Mouse (Mus musculus): Measurements from ENCODE around the gene Gan. TPM values are rescaled to one million over a fixed set of nuclear protein-coding genes. Genes with fewer than 3 reads are reported as not detected.

Gan gene
- polyA plus RNA-seq, 1 experiment from 2014 or later: 3.5 TPM

GRCm38 (mm10) chr8:117244601-117245000 lies 86.7 kb downstream of the Gan start:
- H3K27me3 ChIP-seq: 0 out of 2 replicates have a peak, but pooled peaks cover 4% of the 10 kb centered on the region
- no peaks in the 10 kb centered on the region for H3K36me3 ChIP-seq
- H3K4me3 ChIP-seq: no peak overlapping the region
- no peak for ATAC-seq (ENCODE audit: low FRiP score)
- H3K4me1 ChIP-seq (replicated peaks): no peaks in the 10 kb centered on the region
- H3K9ac ChIP-seq: no peak overlapping the region
- no peak overlapping the region for H3K4me2 ChIP-seq
- H3K9me3 ChIP-seq: no peaks in the 10 kb centered on the region
- no peak overlapping the region for H3K27ac ChIP-seq
- 50% methylated on average over 6 of the region's 6 CpGs for WGBS

GRCm38 (mm10) chr8:117248341-117248740 lies 90.4 kb downstream of the Gan start:
- H3K27me3 ChIP-seq: 0 out of 2 replicates have a peak, but pooled peaks cover 8% of the 10 kb centered on the region
- no peak overlapping the region for H3K4me3 ChIP-seq
- no peak for ATAC-seq (ENCODE audit: low FRiP score)
- H3K36me3 ChIP-seq: no peaks in the 10 kb centered on the region
- WGBS: 87% methylated on average over 11 of the region's 11 CpGs
- no peak overlapping the region for H3K4me2 ChIP-seq
- no peak overlapping the region for H3K9ac ChIP-seq
- H3K4me1 ChIP-seq (replicated peaks): no peaks in the 10 kb centered on the region
- H3K9me3 ChIP-seq: no peaks in the 10 kb centered on the region
- H3K27ac ChIP-seq: no peak overlapping the region

DNA sequence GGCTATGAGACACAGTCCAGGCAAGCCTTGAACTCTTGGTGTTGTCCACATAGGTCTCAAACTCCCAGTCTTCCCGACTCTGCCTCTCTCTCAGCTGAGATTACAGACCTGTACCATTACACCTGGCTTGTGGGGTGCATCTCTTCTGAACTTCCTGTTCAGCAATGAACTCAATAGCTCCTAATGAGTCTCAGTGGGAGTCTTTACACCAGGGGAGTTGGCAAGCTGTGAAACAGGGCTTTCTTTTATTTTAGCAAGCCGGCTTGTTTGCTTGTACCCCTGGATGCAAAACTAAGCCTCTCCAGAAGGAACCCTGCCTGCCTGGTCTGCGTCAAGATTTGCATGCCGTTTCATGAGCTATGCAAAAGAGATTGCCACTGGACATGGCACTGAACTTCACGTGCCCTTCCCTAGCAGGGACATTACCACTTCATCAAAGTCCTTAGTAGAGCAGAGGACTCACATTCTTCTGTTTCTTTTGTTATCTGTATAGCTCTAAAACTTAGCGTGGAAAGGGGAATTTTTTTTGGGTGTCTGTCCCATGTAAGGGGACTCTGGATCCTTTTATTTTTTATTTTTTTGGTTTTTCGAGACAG lies 93.2 kb downstream of the Gan start:
- Histone ChIP-seq H3K4me2 (no peak overlapping the region), H3K27ac (no peak overlapping the region), H3K4me3 (no peak overlapping the region), H3K4me1 (replicated peaks) (peaks cover 5% of the 10 kb centered on the region), H3K9me3 (no peaks in the 10 kb centered on the region), H3K36me3 (no peaks in the 10 kb centered on the region), H3K27me3 (0 out of 2 replicates have a peak, but pooled peaks cover 8% of the 10 kb centered on the region), H3K9ac (no peak overlapping the region)
- ATAC-seq (ENCODE audit: low FRiP score): no peak
- 46% methylated on average over 7 of the region's 7 CpGs for WGBS

GRCm38 (mm10) chr8:117252650-117253049 lies 94.7 kb downstream of the Gan start:
- H3K4me3 ChIP-seq: no peak overlapping the region
- 95% methylated on average over 8 of the region's 8 CpGs for WGBS
- no peak overlapping the region for H3K4me2 ChIP-seq
- no peaks in the 10 kb centered on the region for H3K36me3 ChIP-seq
- H3K9ac ChIP-seq: no peak overlapping the region
- H3K27me3 ChIP-seq: 0 out of 2 replicates have a peak, but pooled peaks cover 8% of the 10 kb centered on the region
- H3K9me3 ChIP-seq: no peaks in the 10 kb centered on the region
- H3K27ac ChIP-seq: no peak overlapping the region
- H3K4me1 ChIP-seq (replicated peaks): peaks cover 5% of the 10 kb centered on the region
- ATAC-seq (ENCODE audit: low FRiP score): no peak

- Histone ChIP-seq H3K4me2 (no peak overlapping the region), H3K4me3 (no peak overlapping the region), H3K9ac (no peak overlapping the region), H3K4me1 (replicated peaks) (peaks cover 10% of the 10 kb centered on the region), H3K27ac (no peak overlapping the region), H3K27me3 (0 out of 2 replicates have a peak, but pooled peaks cover 4% of the 10 kb centered on the region), H3K9me3 (no peaks in the 10 kb centered on the region), H3K36me3 (no peaks in the 10 kb centered on the region)
- 90% methylated on average over 17 of the region's 17 CpGs for WGBS
- ATAC-seq (ENCODE audit: low FRiP score): no peak
These were observed 95.7 kb downstream of the Gan start for GRCm38 (mm10) chr8:117253390-117254269.

DNA sequence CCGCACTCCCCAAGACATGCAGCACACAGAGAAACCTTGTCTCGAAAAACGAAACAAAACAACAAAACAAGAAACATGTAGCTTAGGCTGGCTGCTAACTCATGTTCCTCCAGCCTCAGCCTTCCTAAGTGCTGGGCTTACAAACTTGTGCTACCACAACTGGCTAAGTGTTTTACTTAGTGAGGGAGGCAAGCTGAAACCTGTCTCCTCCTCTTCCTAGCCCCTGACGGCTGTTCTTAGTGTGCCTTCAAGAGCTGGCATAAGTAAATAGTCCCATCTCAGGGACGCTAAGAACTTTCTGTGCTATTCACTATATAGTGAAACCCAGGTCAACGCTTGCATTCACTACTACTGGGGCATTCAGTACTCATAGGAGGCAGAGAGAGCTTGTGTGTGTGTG lies 96.6 kb downstream of the Gan start:
- Histone ChIP-seq H3K4me1 (replicated peaks) (peaks cover 19% of the 10 kb centered on the region), H3K9me3 (no peaks in the 10 kb centered on the region), H3K4me2 (no peak overlapping the region), H3K9ac (no peak overlapping the region), H3K36me3 (no peaks in the 10 kb centered on the region), H3K27me3 (0 out of 2 replicates have a peak, but pooled peaks cover 4% of the 10 kb centered on the region), H3K4me3 (no peak overlapping the region), H3K27ac (no peak overlapping the region)
- WGBS: 81% methylated on average over 6 of the region's 6 CpGs
- ATAC-seq (ENCODE audit: low FRiP score): no peak

DNA sequence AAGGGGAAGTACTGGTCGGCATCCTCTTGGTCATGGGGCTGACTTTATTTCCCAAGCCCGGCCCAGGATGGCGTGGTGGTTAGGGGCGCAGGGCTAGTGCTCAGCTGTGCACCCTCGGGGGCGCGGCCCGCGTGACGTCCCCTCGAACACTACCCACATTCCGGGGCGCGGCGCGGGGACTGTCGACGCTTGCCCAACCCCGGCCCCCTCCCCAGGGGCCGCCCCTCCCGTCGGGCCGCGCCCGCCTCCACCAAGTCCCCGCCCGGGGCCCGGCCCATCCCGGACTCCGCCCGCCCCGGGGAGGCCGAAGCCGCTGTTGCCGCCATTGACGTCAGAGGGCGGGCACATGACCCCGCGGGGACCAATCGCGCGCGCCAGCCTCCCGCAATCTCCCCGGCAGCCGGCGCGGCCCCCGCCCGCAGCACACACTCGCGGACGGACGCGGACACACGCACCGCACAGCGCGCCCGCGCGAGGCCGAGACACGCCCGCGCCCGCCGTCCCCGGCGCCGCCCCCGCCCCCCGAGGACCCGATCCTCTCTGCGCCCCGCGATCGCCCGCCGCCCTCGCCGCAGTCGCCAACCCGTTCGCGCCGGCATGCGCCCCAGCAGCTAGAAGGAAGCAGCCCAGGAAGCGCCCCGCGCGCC lies 98.5 kb downstream of the Gan start:
- peaks cover 37% of the 10 kb centered on the region for H3K4me1 ChIP-seq (replicated peaks)
- H3K4me2 ChIP-seq: peak overlapping the region; percentile 98
- WGBS: under 1% methylated on average over 48 of the region's 92 CpGs
- H3K36me3 ChIP-seq: no peaks in the 10 kb centered on the region
- no peaks in the 10 kb centered on the region for H3K9me3 ChIP-seq
- peak; percentile 86 for ATAC-seq (ENCODE audit: low FRiP score)
- H3K9ac ChIP-seq: peak overlapping the region; percentile 100
- H3K27me3 ChIP-seq: no peaks in the 10 kb centered on the region
- peak overlapping the region; percentile 98 for H3K4me3 ChIP-seq
- H3K27ac ChIP-seq: peak overlapping the region; percentile 96

DNA sequence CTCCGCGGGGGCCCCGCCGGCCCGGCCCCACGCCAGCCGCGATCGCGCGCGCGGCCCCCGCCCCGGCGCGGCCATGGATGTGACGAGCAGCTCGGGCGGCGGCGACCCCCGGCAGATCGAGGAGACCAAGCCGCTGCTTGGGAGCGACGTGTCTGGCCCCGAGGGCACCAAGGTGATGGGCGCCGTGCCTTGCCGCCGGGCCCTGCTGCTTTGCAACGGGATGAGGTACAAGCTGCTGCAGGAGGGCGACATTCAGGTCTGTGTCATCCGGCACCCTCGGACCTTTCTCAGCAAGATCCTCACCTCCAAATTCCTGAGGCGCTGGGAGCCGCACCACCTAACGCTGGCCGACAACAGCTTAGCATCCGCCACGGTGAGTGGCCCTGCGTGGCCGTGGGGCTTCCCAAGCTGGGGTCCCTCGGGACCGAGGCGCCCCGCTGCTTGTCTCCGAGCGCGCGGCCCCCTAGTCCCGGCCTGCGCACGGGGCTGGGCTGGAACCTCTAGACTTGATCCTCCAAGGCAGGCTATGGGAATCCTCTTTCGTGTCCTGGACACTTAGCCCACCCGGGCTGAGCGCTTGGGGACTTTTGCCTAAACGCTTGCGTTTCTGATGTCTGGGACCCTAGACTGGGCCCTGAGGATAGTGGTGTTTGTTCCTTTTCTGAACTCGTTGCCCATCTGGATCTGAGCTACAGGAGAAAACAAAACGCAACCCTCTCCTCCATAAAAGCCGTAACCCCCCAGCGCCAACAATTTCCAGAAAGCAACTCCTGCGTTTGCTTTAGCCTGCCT lies 99.3 kb downstream of the Gan start, which contains the start of gene Cmip:
Gene Cmip, plus strand, starts transcription at position 36 of the 792 bp plus-strand sequence.
- H3K9me3 ChIP-seq: no peaks in the 10 kb centered on the region
- H3K27me3 ChIP-seq: no peaks in the 10 kb centered on the region
- peak within 1 kb of the TSS; percentile 98 for H3K4me3 ChIP-seq
- peak within 1 kb of the TSS; percentile 98 for H3K4me2 ChIP-seq
- H3K4me1 ChIP-seq (replicated peaks): peaks cover 45% of the 10 kb centered on the region
- WGBS: under 1% methylated on average over 54 of the region's 65 CpGs
- peak within 1 kb of the TSS; percentile 96 for H3K27ac ChIP-seq
- peak; percentile 18 for ATAC-seq (ENCODE audit: low FRiP score)
- no peaks in the 10 kb centered on the region for H3K36me3 ChIP-seq
- H3K9ac ChIP-seq: peak within 1 kb of the TSS; percentile 100

- no peaks in the 10 kb centered on the region for H3K36me3 ChIP-seq
- H3K27me3 ChIP-seq: no peaks in the 10 kb centered on the region
- H3K4me2 ChIP-seq: peak overlapping the region; percentile 98
- WGBS: 2% methylated on average over 22 of the region's 22 CpGs
- peak overlapping the region; percentile 96 for H3K27ac ChIP-seq
- peak overlapping the region; percentile 100 for H3K9ac ChIP-seq
- no peaks in the 10 kb centered on the region for H3K9me3 ChIP-seq
- peak overlapping the region; percentile 98 for H3K4me3 ChIP-seq
- ATAC-seq (ENCODE audit: low FRiP score): peak; percentile 19; the same call in 1 of the 2 replicates
- peaks cover 53% of the 10 kb centered on the region for H3K4me1 ChIP-seq (replicated peaks)
These were observed 100.1 kb downstream of the Gan start for GRCm38 (mm10) chr8:117257821-117258575.

DNA sequence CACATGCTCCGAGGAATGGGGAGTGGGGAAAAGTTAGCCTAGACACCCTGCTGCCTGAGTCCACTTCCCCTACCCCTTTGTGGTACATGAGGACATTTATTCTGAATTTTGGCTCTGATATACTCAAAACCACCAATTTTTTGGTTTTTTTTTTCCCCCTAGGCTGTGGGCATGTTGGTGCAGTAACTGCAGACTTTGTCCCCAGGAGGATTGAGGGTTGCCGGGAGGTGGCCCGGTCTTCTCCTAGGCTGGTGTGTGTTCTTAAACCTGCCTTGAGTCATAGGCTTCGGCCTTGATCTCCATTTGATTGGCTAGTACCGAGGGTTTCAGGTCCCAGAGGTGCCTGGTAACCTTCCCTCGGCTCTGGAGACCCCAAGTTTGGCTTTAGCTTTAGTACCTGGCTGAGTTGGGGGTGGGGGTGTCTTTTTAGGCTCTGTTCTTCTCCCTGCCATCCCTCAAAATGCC lies 100.7 kb downstream of the Gan start:
- H3K4me1 ChIP-seq (replicated peaks): peaks cover 59% of the 10 kb centered on the region
- no peaks in the 10 kb centered on the region for H3K27me3 ChIP-seq
- no peaks in the 10 kb centered on the region for H3K36me3 ChIP-seq
- H3K9ac ChIP-seq: peak overlapping the region; percentile 100
- peak overlapping the region; percentile 96 for H3K27ac ChIP-seq
- H3K4me3 ChIP-seq: peak overlapping the region; percentile 98
- 24% methylated on average over 6 of the region's 6 CpGs for WGBS
- ATAC-seq (ENCODE audit: low FRiP score): no peak
- H3K9me3 ChIP-seq: no peaks in the 10 kb centered on the region
- H3K4me2 ChIP-seq: peak overlapping the region; percentile 98

DNA sequence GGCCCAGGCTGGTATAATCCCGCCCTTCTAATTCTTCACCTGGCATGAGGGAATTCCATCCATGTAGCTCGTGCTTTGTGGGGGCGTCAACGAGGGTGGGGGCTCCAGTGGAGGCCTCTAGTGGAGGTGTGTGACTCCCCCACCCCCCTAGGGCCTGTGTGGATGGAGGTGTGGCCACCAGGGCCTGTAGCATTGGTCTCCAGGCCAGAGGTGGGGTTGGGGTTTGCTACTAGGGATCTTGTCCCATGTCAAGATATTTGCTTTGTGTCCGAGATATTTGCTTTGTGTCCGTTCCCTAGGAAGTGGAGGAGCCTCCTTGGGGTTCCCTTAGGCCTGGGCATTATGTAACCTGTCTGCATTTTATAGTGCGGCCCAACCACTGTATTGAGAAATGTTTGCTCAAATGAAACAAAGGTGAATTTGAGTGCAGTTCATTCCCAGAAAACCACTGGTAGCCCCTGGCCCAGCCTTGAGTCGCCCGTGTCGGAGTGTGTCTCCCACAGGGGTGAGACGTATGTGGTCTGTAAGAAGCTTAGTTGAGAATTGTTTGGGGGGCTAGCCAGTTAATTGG lies 101.6 kb downstream of the Gan start:
- H3K4me1 ChIP-seq (replicated peaks): peaks cover 61% of the 10 kb centered on the region
- no peaks in the 10 kb centered on the region for H3K9me3 ChIP-seq
- peak overlapping the region; percentile 98 for H3K4me2 ChIP-seq
- ATAC-seq (ENCODE audit: low FRiP score): no peak
- H3K27me3 ChIP-seq: no peaks in the 10 kb centered on the region
- H3K27ac ChIP-seq: peak overlapping the region; percentile 96
- WGBS: 45% methylated on average over 11 of the region's 11 CpGs
- peak overlapping the region; percentile 100 for H3K9ac ChIP-seq
- peak overlapping the region; percentile 98 for H3K4me3 ChIP-seq
- no peaks in the 10 kb centered on the region for H3K36me3 ChIP-seq

Data from hindbrain, embryonic 13.5 days (tissue).